Mouse (Mus musculus) MEL (cell line): Measurements from ENCODE around the gene Slc13a2.

Source experiments
- CTCF ChIP-seq, 3 experiments: IDR thresholded peaks in 2 of 3; conservative IDR thresholded peaks in 1 of 3; 2 replicates each; pipeline ENCODE4 v1.5.1; 2011 to 2012; ENCODE audit warnings: low read length in 3 of 3, low read depth in 2 of 3, mild to moderate bottlenecking in 2 of 3, improper control_type of control experiment in 1 of 3, inconsistent platforms in 1 of 3, mixed read lengths in 1 of 3, moderate library complexity in 1 of 3; ENCODE audit not compliant: control insufficient read depth in 1 of 3, insufficient read depth in 1 of 3, poor library complexity in 1 of 3, severe bottlenecking in 1 of 3
- ELF1 ChIP-seq: IDR thresholded peaks from 2 replicates; pipeline ENCODE4 v1.6.1; 2014; ENCODE audit warnings: low read depth, mild to moderate bottlenecking, inconsistent platforms, low read length, improper control_type of control experiment, moderate library complexity
- KAT2A ChIP-seq: conservative IDR thresholded peaks from 2 replicates; pipeline ENCODE4 v1.6.1; 2012; ENCODE audit warnings: low read depth, low read length, improper control_type of control experiment, inconsistent platforms
- MAX ChIP-seq: IDR thresholded peaks from 2 replicates; pipeline ENCODE4 v1.6.1; 2011; ENCODE audit warnings: low read length, improper control_type of control experiment
- MXI1 ChIP-seq: IDR thresholded peaks from 2 replicates; pipeline ENCODE4 v1.6.1; 2011; ENCODE audit warnings: mild to moderate bottlenecking, low read depth, low read length, improper control_type of control experiment
- POLR2A ChIP-seq, 2 experiments: IDR thresholded peaks; 2 replicates each; pipeline ENCODE4 v1.6.1; 2011 to 2012; ENCODE audit warnings: low read length in 2 of 2, mild to moderate bottlenecking in 2 of 2, control low read depth in 1 of 2, improper control_type of control experiment in 1 of 2, low read depth in 1 of 2, moderate library complexity in 1 of 2; ENCODE audit not compliant: control insufficient read depth in 1 of 2, insufficient read depth in 1 of 2, poor library complexity in 1 of 2
- SIN3A ChIP-seq: IDR thresholded peaks from 2 replicates; pipeline ENCODE4 v1.6.1; 2012; ENCODE audit warnings: low read length, improper control_type of control experiment, inconsistent platforms
- ZNF384 ChIP-seq: IDR thresholded peaks from 2 replicates; pipeline ENCODE4 v1.6.1; 2012; ENCODE audit warnings: low read depth, mild to moderate bottlenecking, inconsistent platforms, low read length, improper control_type of control experiment

- TF ChIP-seq CTCF (IDR thresholded peaks at IDR 0.05 in 2 of 3, conservative IDR thresholded peaks at IDR 0.05 in 1 of 3; ENCODE audit: control insufficient read depth in 1 of 3, insufficient read depth in 1 of 3, low read depth in 2 of 3, low read length in 3 of 3, poor library complexity in 1 of 3, severe bottlenecking in 1 of 3): no peak
- TF ChIP-seq MAX: no peak
- no peak for TF ChIP-seq POLR2A (IDR thresholded peaks at IDR 0.05; ENCODE audit: control insufficient read depth in 1 of 2, insufficient read depth in 1 of 2, low read depth in 1 of 2, low read length in 2 of 2, poor library complexity in 1 of 2)
- TF ChIP-seq MXI1: no peak
- TF ChIP-seq ELF1: no peak
- no peak for TF ChIP-seq KAT2A
- no peak for TF ChIP-seq ZNF384
- no peak for TF ChIP-seq SIN3A
Observed at GRCm38 (mm10) chr11:78424352-78424751, 2.3 kb upstream of the Slc13a2 start.
